Comparison of ENCODE assay signal across 8 mouse cellular contexts in genomic region chr19:40345684-40346083, GRCm38 (mm10).
DNase-seq lines count a peak whose midpoint lies in the region; ATAC-seq lines count a peak whose summit lies in the region.

No protein-coding gene starts in this region.

- no peak overlapping the region for H3K4me3 ChIP-seq in liver, embryonic 13.5 days (replicated peaks)

- H3K4me2 ChIP-seq in liver, embryonic 13.5 days: no peak overlapping the region

- peak; percentile 58 to 75 for DNase-seq in left cerebral cortex, postnatal 14 days (ENCODE audit: low spot score in 2 of 2)
- no peak for DNase-seq in left cerebral cortex, adult 11 months (ENCODE audit: low spot score)
- peak; percentile 66 for DNase-seq in MEL-GATA-1-ER (ENCODE audit: extremely low read depth, low read depth)
- DNase-seq in cerebellum, postnatal 14 days: peak; percentile 68 to 75
- peak; percentile 73 for DNase-seq in heart, postnatal 4 days
- DNase-seq in liver, embryonic 13.5 days: peak; percentile 58
- DNase-seq in skeletal muscle tissue, adult 2 months (ENCODE audit: low read depth, low spot score): peak; percentile 68
- no peak for DNase-seq in Muller cell, postnatal 12 days (ENCODE audit: inconsistent ontology term)

- no peak overlapping the region for H3K9ac ChIP-seq in liver, embryonic 13.5 days

- no peak overlapping the region for H3K27ac ChIP-seq in liver, embryonic 13.5 days

- H3K36me3 ChIP-seq in liver, embryonic 13.5 days: peaks cover 25% of the 10 kb centered on the region

- no peaks in the 10 kb centered on the region for H3K9me3 ChIP-seq in liver, embryonic 13.5 days (replicated peaks)

- no peak for ATAC-seq in liver, embryonic 13.5 days (ENCODE audit: low read depth)

- 10% methylated on average over 5 of the region's 5 CpGs for whole genome bisulfite sequencing in liver, embryonic 13.5 days (ENCODE audit: insufficient replicate concordance)

- peaks cover 3% of the 10 kb centered on the region; the same call in 1 of the 2 replicates for H3K4me1 ChIP-seq in liver, embryonic 13.5 days (replicated peaks)

- intact Hi-C loops in left cerebral cortex, postnatal 14 days (cut with DNase I): no loop called here

- H3K27me3 ChIP-seq in liver, embryonic 13.5 days: no peaks in the 10 kb centered on the region

Comparison
In these comparisons a context has a peak if more than half of its experiments do, and no peak if none do; other contexts are left out.
1. DNase-seq: peak in left cerebral cortex, postnatal 14 days (2 of 2), MEL-GATA-1-ER (single experiment), cerebellum, postnatal 14 days (2 of 2), heart, postnatal 4 days (single experiment), liver, embryonic 13.5 days (single experiment) and skeletal muscle tissue, adult 2 months (single experiment); none in left cerebral cortex, adult 11 months (single experiment) and Muller cell, postnatal 12 days (single experiment).